Mouse (Mus musculus): Measurements from ENCODE around the gene Pogz.

Gene Pogz

GRCm38 (mm10) chr3:94837183-94837890 lies at the start of gene Pogz:
Gene Pogz, plus strand, starts transcription at chr3:94837567.
- DNase-seq (ENCODE audit: low spot score in 2 of 2), result peak; percentile 79 to 95

GRCm38 (mm10) chr3:94789071-94789470 lies 48.3 kb upstream of the Pogz start:
- DNase-seq (ENCODE audit: low spot score in 2 of 2), result no peak

- no peak for DNase-seq (ENCODE audit: low spot score in 2 of 2)
These were observed 47.9 kb upstream of the Pogz start for GRCm38 (mm10) chr3:94789516-94789915.

- no peak for DNase-seq (ENCODE audit: low spot score in 2 of 2)
These were observed 45.1 kb upstream of the Pogz start for GRCm38 (mm10) chr3:94792258-94792657.

GRCm38 (mm10) chr3:94793672-94794071 lies 43.7 kb upstream of the Pogz start:
- DNase-seq (ENCODE audit: low spot score in 2 of 2), result no peak

- no peak for DNase-seq (ENCODE audit: low spot score in 2 of 2)
These were observed 43.0 kb upstream of the Pogz start for GRCm38 (mm10) chr3:94794359-94794758.

- DNase-seq (ENCODE audit: low spot score in 2 of 2), result no peak
These were observed 41.7 kb upstream of the Pogz start for GRCm38 (mm10) chr3:94795596-94796140.

GRCm38 (mm10) chr3:94796181-94796580 lies 41.2 kb upstream of the Pogz start:
- no peak for DNase-seq (ENCODE audit: low spot score in 2 of 2)

- DNase-seq (ENCODE audit: low spot score in 2 of 2), result no peak
These were observed 33.2 kb upstream of the Pogz start for GRCm38 (mm10) chr3:94804146-94804545.

- no peak for DNase-seq (ENCODE audit: low spot score in 2 of 2)
These were observed 32.4 kb upstream of the Pogz start for GRCm38 (mm10) chr3:94804976-94805375.

- no peak for DNase-seq (ENCODE audit: low spot score in 2 of 2)
These were observed 29.1 kb upstream of the Pogz start for GRCm38 (mm10) chr3:94808296-94808695.

- DNase-seq (ENCODE audit: low spot score in 2 of 2), result peak in 1 of 2 experiments; percentile 29
These were observed 25.7 kb upstream of the Pogz start for GRCm38 (mm10) chr3:94811628-94812027.

GRCm38 (mm10) chr3:94813651-94814050 lies 23.7 kb upstream of the Pogz start:
- DNase-seq (ENCODE audit: low spot score in 2 of 2), result no peak

- DNase-seq (ENCODE audit: low spot score in 2 of 2), result no peak
These were observed 23.3 kb upstream of the Pogz start for GRCm38 (mm10) chr3:94814063-94814462.

GRCm38 (mm10) chr3:94814663-94815062 lies 22.7 kb upstream of the Pogz start:
- no peak for DNase-seq (ENCODE audit: low spot score in 2 of 2)

- DNase-seq (ENCODE audit: low spot score in 2 of 2), result no peak
These were observed 21.8 kb upstream of the Pogz start for GRCm38 (mm10) chr3:94815603-94816002.

- no peak for DNase-seq (ENCODE audit: low spot score in 2 of 2)
These were observed 19.6 kb upstream of the Pogz start for GRCm38 (mm10) chr3:94817731-94818130.

- DNase-seq (ENCODE audit: low spot score in 2 of 2), result no peak
These were observed 17.6 kb upstream of the Pogz start for GRCm38 (mm10) chr3:94819452-94820425.

GRCm38 (mm10) chr3:94821008-94821638 lies 16.2 kb upstream of the Pogz start:
- peak in 1 of 2 experiments; percentile 21 for DNase-seq (ENCODE audit: low spot score in 2 of 2)

GRCm38 (mm10) chr3:94822082-94822481 lies 15.3 kb upstream of the Pogz start:
- no peak for DNase-seq (ENCODE audit: low spot score in 2 of 2)

- DNase-seq (ENCODE audit: low spot score in 2 of 2), result no peak
These were observed 13.3 kb upstream of the Pogz start for GRCm38 (mm10) chr3:94824110-94824509.

GRCm38 (mm10) chr3:94832100-94832499 lies 5.3 kb upstream of the Pogz start:
- no peak for DNase-seq (ENCODE audit: low spot score in 2 of 2)

All from spleen, postnatal 10 days (tissue).